Mouse (Mus musculus): ENCODE measurements around the gene Mnat1. TPM values are rescaled to one million over a fixed set of nuclear protein-coding genes. Genes with fewer than 3 reads are reported as not detected.

Gene Mnat1
- total RNA-seq, 2 experiments from 2014 or later: 16.4 to 20.4 TPM

- DNase-seq (ENCODE audit: low spot score in 2 of 2): no peak
Measured at GRCm38 (mm10) chr12:73307750-73308149, 184.2 kb downstream of the Mnat1 start.

GRCm38 (mm10) chr12:73308711-73309110 lies 185.2 kb downstream of the Mnat1 start:
- no peak for DNase-seq (ENCODE audit: low spot score in 2 of 2)

- no peak for DNase-seq (ENCODE audit: low spot score in 2 of 2)
Measured at GRCm38 (mm10) chr12:73317706-73318686, 194.5 kb downstream of the Mnat1 start.

Other genes starting within 250 kb of the Mnat1 start
- gene Six6, start 183.8 kb upstream of the Mnat1 start, total RNA-seq (2021): not detected
- 1 to 10 TPM; 3.8 to 6.6 TPM for gene 4930447C04Rik, start 182.9 kb upstream of the Mnat1 start, total RNA-seq (2021)
- under 1 TPM; 0.57 to 0.69 TPM for gene Six1, start 69.8 kb upstream of the Mnat1 start, total RNA-seq (2021)
- under 1 TPM; 0.55 to 0.56 TPM for gene Six4, start 10.3 kb upstream of the Mnat1 start, total RNA-seq (2021)
- gene Trmt5, start 163.0 kb downstream of the Mnat1 start, total RNA-seq (2021): 10 to 100 TPM; 10.8 to 13.1 TPM
- 10 to 100 TPM; 11.7 to 18.6 TPM for gene Slc38a6, start 163.1 kb downstream of the Mnat1 start, total RNA-seq (2021)